Mouse (Mus musculus) G1E (cell line): ENCODE results near the gene Ankrd28. TPM values are rescaled to one million over a fixed set of nuclear protein-coding genes. Genes with fewer than 3 reads are reported as not detected.

ENCODE experiments used
- ATAC-seq: 2 replicates; pipeline ENCODE4 v1.8.0; 2016; ENCODE audit warnings: mild to moderate bottlenecking; ENCODE audit not compliant: insufficient number of reproducible peaks, poor library complexity, low FRiP score, severe bottlenecking; ENCODE audit errors: extremely low read depth
- DNase-seq: peaks from one replicate; pipeline ENCODE4 v3.0.0; 2012; ENCODE audit warnings: low spot score
- H3K27me3 ChIP-seq: 2 replicates; pipeline ENCODE4 v1.6.1; 2012; ENCODE audit warnings: mild to moderate bottlenecking, low read length, inconsistent platforms; ENCODE audit not compliant: insufficient read depth
- H3K36me3 ChIP-seq: replicated peaks from 2 replicates; pipeline ENCODE3; 2012; ENCODE audit warnings: mild to moderate bottlenecking, inconsistent platforms
- H3K4me1 ChIP-seq: 2 replicates; pipeline ENCODE4 v1.6.1; 2012; ENCODE audit warnings: low read depth, low read length, inconsistent platforms, mixed read lengths; ENCODE audit not compliant: insufficient read depth
- H3K4me3 ChIP-seq: 2 replicates; pipeline ENCODE4 v1.5.1; 2012; ENCODE audit warnings: low read depth, mild to moderate bottlenecking, inconsistent platforms, low read length, moderate library complexity, mixed read lengths
- H3K9me3 ChIP-seq: replicated peaks from 2 replicates; pipeline ENCODE4 v1.6.1; 2012; ENCODE audit warnings: inconsistent platforms
- CTCF ChIP-seq: IDR thresholded peaks from 2 replicates; pipeline ENCODE4 v1.5.1; 2012; ENCODE audit warnings: low read depth, low read length, inconsistent platforms, mixed read lengths
- GATA1 ChIP-seq: IDR thresholded peaks from 2 replicates; pipeline ENCODE4 v1.6.1; 2012; ENCODE audit warnings: borderline replicate concordance, low read length, inconsistent platforms, mixed read lengths
- GATA2 ChIP-seq: IDR thresholded peaks from 2 replicates; pipeline ENCODE4 v1.6.1; 2012; ENCODE audit warnings: low read depth, low read length, inconsistent platforms, borderline replicate concordance
- POLR2AphosphoS5 ChIP-seq: IDR thresholded peaks from 2 replicates; pipeline ENCODE4 v1.6.1; 2012; ENCODE audit warnings: low read depth, low read length, inconsistent platforms; ENCODE audit not compliant: insufficient replicate concordance
- TAL1 ChIP-seq: conservative IDR thresholded peaks from 2 replicates; pipeline ENCODE4 v1.6.1; 2012; ENCODE audit warnings: low read depth, low read length, inconsistent platforms, mixed read lengths
- polyA plus RNA-seq: library from polyadenylated mRNA; stranded (reverse); fragments of >175 nt; gene quantifications from 2 replicates; pipeline ENCODE4 v1.2.3, GENCODE M21; 2012
- total RNA-seq, 2 experiments: library from RNA; stranded (forward) in 1 of 2; stranded (reverse) in 1 of 2; fragments of 200-1000 nt in 1 of 2; fragments of >200 nt in 1 of 2; fragmentation: Nextera tagmentation in 1 of 2; gene quantifications; 2 replicates each; pipeline ENCODE4 v1.2.3; 2014 to 2017

The Ankrd28 gene
- total and polyA plus RNA-seq, 3 experiments: 2.6 to 69.4 (median 40.9) TPM

- H3K4me1 ChIP-seq: no peaks in the 10 kb centered on the region
- no peaks in the 10 kb centered on the region; the same call in 1 of the 2 replicates for H3K27me3 ChIP-seq
- no peak overlapping the region for H3K4me3 ChIP-seq
- DNase-seq: no peak
- no peak for TF ChIP-seq GATA2
- no peak for TF ChIP-seq CTCF
- TF ChIP-seq GATA1: no peak
- no peak for TF ChIP-seq TAL1
- TF ChIP-seq POLR2AphosphoS5: no peak
- no peak for ATAC-seq
- H3K9me3 ChIP-seq: peaks cover 10% of the 10 kb centered on the region
- no peaks in the 10 kb centered on the region for H3K36me3 ChIP-seq
These were observed 28.2 kb upstream of the Ankrd28 start for GRCm38 (mm10) chr14:31858679-31859078.

DNA sequence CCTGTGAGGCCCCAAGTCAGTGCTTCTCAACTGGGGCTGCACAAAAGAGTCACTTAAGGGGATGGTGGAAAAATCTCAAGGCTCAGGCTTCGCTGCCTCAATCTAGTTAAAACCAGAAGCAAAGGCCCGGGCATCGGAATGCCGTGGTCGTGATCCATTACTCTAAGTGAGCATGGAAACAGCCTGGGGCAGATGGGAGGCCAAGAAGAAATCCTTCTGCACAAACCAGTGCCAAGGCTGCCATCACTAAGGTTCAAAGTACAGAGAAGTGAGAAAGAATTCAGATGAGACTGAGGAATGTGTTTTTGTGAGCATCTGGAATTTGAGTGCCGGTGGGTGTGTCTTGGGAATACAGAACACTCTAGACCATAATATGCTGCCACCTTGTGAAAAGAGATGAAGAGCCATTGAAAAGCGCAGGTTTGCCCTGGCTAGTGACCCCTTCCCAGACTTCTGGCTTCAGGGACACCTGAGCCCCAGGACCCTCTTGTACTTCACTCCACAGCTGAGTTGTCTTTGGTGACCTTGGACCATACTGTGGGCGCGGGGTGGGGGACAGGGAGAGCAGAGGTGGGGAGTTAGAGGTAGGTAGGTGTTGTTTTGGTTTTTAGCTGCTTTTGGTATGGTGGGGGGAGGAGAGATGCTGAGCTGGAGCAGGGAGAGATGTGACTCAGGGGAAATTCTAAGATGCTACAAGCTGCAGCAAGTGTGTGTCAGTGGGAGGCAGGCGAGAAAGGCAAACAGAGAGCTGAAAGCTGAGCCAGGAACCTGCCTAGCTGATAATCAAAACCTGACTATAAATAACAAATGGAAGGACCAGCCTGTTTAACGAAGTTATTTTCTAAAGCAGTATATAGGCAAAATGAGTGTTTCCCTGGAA is 26.9 kb upstream of the Ankrd28 start:
- Histone ChIP-seq H3K4me1 (no peaks in the 10 kb centered on the region), H3K4me3 (no peak overlapping the region), H3K27me3 (no peaks in the 10 kb centered on the region; the same call in 1 of the 2 replicates), H3K36me3 (no peaks in the 10 kb centered on the region), H3K9me3 (peaks cover 7% of the 10 kb centered on the region)
- no peak for ATAC-seq
- DNase-seq: no peak
- no peak for TF ChIP-seq GATA1
- TF ChIP-seq GATA2: no peak
- no peak for TF ChIP-seq CTCF
- no peak for TF ChIP-seq TAL1
- no peak for TF ChIP-seq POLR2AphosphoS5

- no peaks in the 10 kb centered on the region for H3K4me1 ChIP-seq
- H3K36me3 ChIP-seq: no peaks in the 10 kb centered on the region
- H3K4me3 ChIP-seq: no peak overlapping the region
- no peaks in the 10 kb centered on the region; the same call in 1 of the 2 replicates for H3K27me3 ChIP-seq
- H3K9me3 ChIP-seq: no peaks in the 10 kb centered on the region
- TF ChIP-seq TAL1 (no peak), GATA1 (no peak), POLR2AphosphoS5 (no peak), GATA2 (no peak), CTCF (no peak)
- no peak for DNase-seq
- ATAC-seq: no peak
These were observed 25.6 kb upstream of the Ankrd28 start for GRCm38 (mm10) chr14:31856007-31856406.

DNA sequence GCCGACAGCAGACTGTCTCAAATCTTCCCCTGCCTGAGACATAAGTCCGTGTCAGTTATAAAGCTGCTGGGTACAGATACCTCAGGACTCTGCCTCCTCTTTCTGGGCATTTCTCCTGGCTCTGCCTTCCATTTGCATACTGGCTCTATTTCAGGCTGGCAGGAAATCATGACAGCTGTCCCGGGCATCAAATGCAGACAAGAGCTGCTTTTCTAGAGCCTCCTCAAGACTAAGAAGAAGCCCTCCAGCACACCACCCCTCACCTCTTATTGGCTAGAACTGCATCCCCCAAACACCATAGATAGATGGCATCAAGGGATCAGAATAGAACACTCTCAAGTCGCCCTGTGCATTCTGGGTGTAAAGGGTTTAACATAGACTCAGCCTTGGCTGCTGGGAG is 24.2 kb upstream of the Ankrd28 start:
- ATAC-seq: no peak
- DNase-seq: no peak
- TF ChIP-seq CTCF: no peak
- no peak for TF ChIP-seq GATA2
- no peak for TF ChIP-seq TAL1
- no peak for TF ChIP-seq GATA1
- TF ChIP-seq POLR2AphosphoS5: no peak
- Histone ChIP-seq H3K36me3 (no peaks in the 10 kb centered on the region), H3K4me1 (no peaks in the 10 kb centered on the region), H3K27me3 (no peaks in the 10 kb centered on the region; the same call in 1 of the 2 replicates), H3K9me3 (no peaks in the 10 kb centered on the region), H3K4me3 (no peak overlapping the region)

DNA sequence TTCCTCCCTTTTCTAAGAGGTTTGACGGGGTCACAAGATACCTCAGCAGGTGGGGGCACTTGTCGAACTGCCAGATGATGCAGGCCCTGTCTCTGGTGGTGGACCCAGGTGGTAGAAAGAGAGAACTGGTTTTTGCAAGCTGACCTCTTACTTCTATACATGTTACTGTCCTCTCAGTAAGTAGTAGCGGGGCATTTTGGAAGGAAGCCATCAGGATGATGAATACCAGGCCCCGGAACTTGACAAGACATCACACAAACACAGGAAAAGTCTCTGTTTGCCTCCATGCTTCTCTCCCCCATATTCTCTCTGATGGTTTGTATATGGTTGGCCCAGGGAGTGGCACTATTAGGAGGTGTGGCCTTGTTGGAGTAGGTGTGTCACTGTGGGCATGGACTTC is 13.1 kb upstream of the Ankrd28 start:
- H3K27me3 ChIP-seq: peaks cover 8% of the 10 kb centered on the region; the same call in 1 of the 2 replicates
- TF ChIP-seq CTCF (no peak), GATA1 (no peak), TAL1 (no peak), GATA2 (no peak), POLR2AphosphoS5 (no peak)
- H3K9me3 ChIP-seq: no peaks in the 10 kb centered on the region
- no peak for ATAC-seq
- no peak overlapping the region for H3K4me3 ChIP-seq
- H3K36me3 ChIP-seq: no peaks in the 10 kb centered on the region
- DNase-seq: no peak
- no peaks in the 10 kb centered on the region for H3K4me1 ChIP-seq

DNA sequence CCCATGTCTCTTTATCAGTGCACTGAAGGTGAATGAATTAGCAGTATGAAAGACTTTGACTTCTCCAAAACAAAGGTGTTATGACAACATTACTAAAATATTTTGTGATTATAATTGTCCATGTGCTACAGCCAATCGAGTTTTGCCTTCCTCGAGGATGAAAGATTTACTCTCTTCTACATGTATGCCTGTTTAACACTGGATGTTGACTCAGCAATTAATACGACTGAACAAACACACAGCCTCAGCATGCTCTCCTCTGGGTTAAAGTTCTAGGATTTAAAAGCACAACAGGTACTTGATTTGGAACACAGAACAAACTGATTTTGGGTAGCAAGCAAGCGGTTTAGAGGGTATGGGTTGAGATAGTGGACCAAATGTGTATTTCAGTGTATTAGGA is 1.6 kb upstream of the Ankrd28 start:
- Histone ChIP-seq H3K36me3 (no peaks in the 10 kb centered on the region), H3K4me3 (no peak overlapping the region), H3K27me3 (no peaks in the 10 kb centered on the region; the same call in 1 of the 2 replicates), H3K9me3 (no peaks in the 10 kb centered on the region), H3K4me1 (peaks cover 29% of the 10 kb centered on the region)
- no peak for ATAC-seq
- DNase-seq: no peak
- TF ChIP-seq GATA2: no peak
- TF ChIP-seq POLR2AphosphoS5: no peak
- no peak for TF ChIP-seq GATA1
- TF ChIP-seq CTCF: no peak
- no peak for TF ChIP-seq TAL1
